Mouse (Mus musculus): ENCODE measurements around the gene Pnpla2.

DNA sequence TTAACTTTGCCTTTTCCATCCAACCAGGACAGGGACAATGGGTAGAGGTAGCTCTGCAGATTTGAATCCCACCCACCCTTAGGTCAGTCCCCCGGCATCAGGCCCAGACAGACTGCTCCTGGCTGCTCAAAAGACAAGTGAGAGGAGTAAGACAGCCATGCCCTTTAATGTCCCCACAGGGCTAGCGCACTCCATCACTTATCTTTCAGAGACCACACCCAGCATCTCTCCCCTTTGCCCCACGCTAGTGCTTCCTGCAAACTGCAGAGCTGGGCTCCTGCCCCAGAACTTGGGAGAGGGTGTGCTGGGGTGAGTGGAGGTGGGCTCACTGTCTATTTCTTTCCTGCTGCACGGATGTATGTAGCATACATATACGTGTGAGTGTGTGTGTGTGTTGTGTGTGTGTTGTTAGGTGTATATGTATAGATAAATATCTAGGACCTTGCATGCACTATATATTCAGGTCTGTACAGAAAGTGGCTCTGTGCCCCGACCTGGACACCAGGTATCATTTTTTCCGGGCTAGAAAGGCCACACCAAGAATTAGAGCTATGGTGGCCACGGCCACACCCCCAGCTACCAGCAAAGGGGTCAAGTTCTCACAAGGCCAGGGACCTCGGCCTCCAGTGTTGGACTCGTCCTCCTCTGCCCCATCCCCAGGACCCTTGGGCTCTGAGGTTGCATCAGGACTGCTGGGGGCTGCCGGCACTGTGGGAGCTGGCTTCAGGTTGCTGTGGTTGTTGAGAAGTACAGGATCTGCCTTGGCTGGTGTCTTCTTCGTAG, 27.9 kb upstream of the Pnpla2 start:
- TF ChIP-seq CTCF (IDR thresholded peaks at IDR 0.05; ENCODE audit: low read depth) (no peak), EP300 (IDR thresholded peaks at IDR 0.05; ENCODE audit: low read depth) (no peak)

Data from heart, postnatal 0 days (tissue).